Mouse (Mus musculus): ENCODE results near the gene Hydin.

DNA sequence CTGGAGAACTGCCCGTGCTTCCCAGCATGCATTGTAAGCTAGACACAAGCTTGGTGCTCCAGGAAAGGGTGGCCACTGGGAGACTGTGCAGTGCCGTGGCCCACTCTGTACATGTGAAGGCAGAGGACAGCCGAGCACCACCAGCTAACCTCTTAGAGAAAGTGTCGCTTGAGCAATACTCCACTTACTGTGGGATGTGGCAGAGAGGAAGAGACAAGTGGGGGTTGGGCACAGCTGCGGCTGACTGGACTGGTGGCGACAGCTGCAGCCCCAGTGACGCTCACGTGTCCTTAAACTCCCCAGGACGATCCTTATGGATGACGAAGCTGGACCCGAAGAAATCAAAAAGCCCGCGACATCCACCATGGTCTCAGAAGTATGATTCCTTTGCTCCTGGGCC lies 219.2 kb downstream of the Hydin start:
- TF ChIP-seq CTCF (IDR thresholded peaks at IDR 0.05; ENCODE audit: borderline replicate concordance, insufficient read depth, low read depth, low read length) (no peak), POLR2A (IDR thresholded peaks at IDR 0.05; ENCODE audit: borderline replicate concordance, insufficient read depth, low read length) (no peak)
